Comparison of ENCODE assay signal across 33 mouse cellular contexts in the genomic region with DNA sequence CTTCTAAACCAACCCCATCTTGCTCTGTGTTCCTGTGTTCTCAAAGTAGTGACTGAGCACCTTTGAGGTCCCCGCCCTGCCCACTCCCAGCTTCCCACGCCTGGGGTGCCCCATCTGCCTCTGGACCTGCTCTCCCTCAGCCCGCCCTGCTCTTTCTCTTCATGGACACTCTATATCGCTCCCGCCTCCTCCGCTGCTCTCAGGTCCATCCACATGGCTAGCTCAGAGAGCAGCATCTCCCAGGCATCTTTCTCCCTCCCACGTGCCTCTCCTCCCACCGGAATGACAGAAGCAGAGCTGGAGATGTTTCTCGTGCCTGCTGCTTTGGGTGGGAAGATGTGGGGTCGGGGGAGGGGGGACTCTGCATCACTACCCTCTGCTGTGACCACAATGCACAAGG. TPM values are rescaled to one million over a fixed set of nuclear protein-coding genes. Genes with fewer than 3 reads are reported as not detected.
DNase-seq lines count a peak whose midpoint lies in the region; ATAC-seq lines count a peak whose summit lies in the region.
"Had no signal": no experiment of that assay in that cellular context is flagged by ENCODE, and none has a peak within 500 bp of the region (broad histone marks: within the 10 kb centered on the region; RNA-seq: fewer than 3 reads in every experiment).

No protein-coding gene starts in this region.

- H3K4me2 ChIP-seq in heart, embryonic 11.5 days: no peak overlapping the region
- H3K4me2 ChIP-seq: embryonic facial prominence, embryonic 15.5 days; forebrain, embryonic 12.5 days; heart, embryonic 13.5 days; kidney, embryonic 15.5 days; limb, embryonic 12.5 days; liver, embryonic 15.5 days; lung, embryonic 14.5 days; midbrain, embryonic 12.5 days; neural tube, embryonic 13.5 days had no signal

- no peaks in the 10 kb centered on the region for H3K4me1 ChIP-seq in megakaryocyte, embryonic 14.5 days
- no peaks in the 10 kb centered on the region for H3K4me1 ChIP-seq in heart, embryonic 11.5 days (ENCODE audit: control insufficient read depth, insufficient read depth, low read length)
- H3K4me1 ChIP-seq: embryonic facial prominence, embryonic 15.5 days; heart, embryonic 13.5 days; liver, embryonic 15.5 days had no signal

- no peak overlapping the region for H3K27ac ChIP-seq in heart, embryonic 11.5 days (ENCODE audit: low read depth, low read length)
- H3K27ac ChIP-seq: embryonic facial prominence, embryonic 10.5 days; embryonic facial prominence, embryonic 15.5 days; forebrain, embryonic 12.5 days; gastrocnemius, adult 2 months; heart, adult 2 months; heart, embryonic 13.5 days; kidney, embryonic 15.5 days; limb, embryonic 12.5 days; liver, embryonic 15.5 days; midbrain, embryonic 12.5 days; neural tube, embryonic 13.5 days had no signal

- peaks cover 96% of the 10 kb centered on the region for H3K9me3 ChIP-seq in megakaryocyte, embryonic 14.5 days
- no peaks in the 10 kb centered on the region for H3K9me3 ChIP-seq in heart, embryonic 11.5 days (replicated peaks; ENCODE audit: control insufficient read depth, low read length)
- H3K9me3 ChIP-seq: embryonic facial prominence, embryonic 15.5 days; forebrain, embryonic 12.5 days; kidney, embryonic 15.5 days; midbrain, embryonic 12.5 days; neural tube, embryonic 13.5 days had no signal

- H3K9ac ChIP-seq in heart, embryonic 11.5 days (ENCODE audit: low read depth, low read length): no peak overlapping the region
- H3K9ac ChIP-seq: embryonic facial prominence, embryonic 15.5 days; forebrain, embryonic 12.5 days; heart, embryonic 13.5 days; kidney, embryonic 15.5 days; limb, embryonic 12.5 days; liver, embryonic 15.5 days; lung, embryonic 14.5 days; midbrain, embryonic 12.5 days; neural tube, embryonic 13.5 days had no signal

- ATAC-seq in megakaryocyte, adult 5-6 weeks (ENCODE audit: poor library complexity, severe bottlenecking): no peak
- ATAC-seq in frontal cortex, adult (ENCODE audit: low TSS enrichment): peak; percentile 66
- no peak for ATAC-seq in heart, embryonic 11.5 days (replicated peaks; ENCODE audit: insufficient number of reproducible peaks, low FRiP score, low TSS enrichment)
- ATAC-seq: hindbrain, embryonic 16.5 days had no signal

- peak; percentile 58 to 71 for DNase-seq in frontal cortex, postnatal 36 days (ENCODE audit: low spot score in 2 of 2)
- DNase-seq in right cerebral cortex, postnatal 36 days (ENCODE audit: low spot score in 2 of 2): peak; percentile 62 to 74
- no peak for DNase-seq in adrenal gland, postnatal 4 days (ENCODE audit: low spot score in 2 of 2)
- DNase-seq: adrenal gland, postnatal 36 days; B cell, adult 2 months; cerebellum, adult 8-10 months; cerebellum, postnatal 25 days; gastrocnemius, adult 2 months; gastrocnemius, postnatal 36 days; heart, adult 2 months; heart, postnatal 10 days; kidney, adult 18-20 months; kidney, postnatal 4 days; lung, embryonic 14.5 days; lung, postnatal 14 days; thymus, postnatal 14 days had no signal

- peak overlapping the region; percentile 42 for H3K4me3 ChIP-seq in megakaryocyte, embryonic 14.5 days (replicated peaks)
- H3K4me3 ChIP-seq in heart, embryonic 11.5 days (ENCODE audit: low read depth, low read length): no peak overlapping the region
- H3K4me3 ChIP-seq: embryonic facial prominence, embryonic 10.5 days; embryonic facial prominence, embryonic 15.5 days; forebrain, embryonic 12.5 days; gastrocnemius, adult 2 months; heart, adult 2 months; heart, embryonic 13.5 days; kidney, embryonic 15.5 days; limb, embryonic 12.5 days; liver, embryonic 15.5 days; midbrain, embryonic 12.5 days; neural tube, embryonic 13.5 days had no signal

- H3K36me3 ChIP-seq in megakaryocyte, embryonic 14.5 days (replicated peaks; ENCODE audit: low read length): no peaks in the 10 kb centered on the region
- H3K36me3 ChIP-seq in heart, embryonic 11.5 days (ENCODE audit: control insufficient read depth, insufficient read depth, low read length): no peaks in the 10 kb centered on the region
- H3K36me3 ChIP-seq: embryonic facial prominence, embryonic 10.5 days; embryonic facial prominence, embryonic 15.5 days; heart, embryonic 13.5 days; kidney, embryonic 15.5 days; limb, embryonic 12.5 days; liver, embryonic 15.5 days; midbrain, embryonic 12.5 days had no signal

- H3K27me3 ChIP-seq in megakaryocyte, embryonic 14.5 days (replicated peaks): no peaks in the 10 kb centered on the region
- peaks cover 5% of the 10 kb centered on the region; the same call in 1 of the 2 replicates for H3K27me3 ChIP-seq in heart, embryonic 11.5 days (ENCODE audit: control insufficient read depth, insufficient read depth, low read length)
- H3K27me3 ChIP-seq: embryonic facial prominence, embryonic 15.5 days; liver, embryonic 15.5 days; neural tube, embryonic 13.5 days had no signal

- 68% methylated on average over 10 of the region's 10 CpGs for WGBS in heart, embryonic 11.5 days (ENCODE audit: insufficient replicate concordance)

RNA-seq across cellular contexts. Expression of a gene that starts 58.3 kb away (rescaled TPM):
- polyA plus RNA-seq in megakaryocyte, embryonic 14.5 days (2012; ENCODE audit: insufficient read depth, low replicate concordance): 0.34 TPM in 1 of 2 replicates, not detected in the other
- total RNA-seq in megakaryocyte, adult 5-6 weeks (2015): not detected in 2 replicates
- not detected in 2 replicates for total RNA-seq in megakaryocyte, adult 5-6 weeks (2017)
- polyA plus RNA-seq in heart, embryonic 11.5 days (2014; fragmentation: Nextera tagmentation; extraction: Ambion mirVana): 0.17 and 0.27 TPM in 2 replicates
- 10 to 100 TPM; 20.9 to 23.7 TPM for total RNA-seq in adrenal gland, postnatal 4 days (2021)
- total RNA-seq: hematopoietic stem cell, adult 5-6 weeks; liver, adult 2 months had no signal
- polyA plus RNA-seq: heart, adult 2 months; lung, embryonic 14.5 days; testis, adult 2 months had no signal

Comparison
In these comparisons a context has a peak if more than half of its experiments do, and no peak if none do; other contexts are left out.
1. DNase-seq: peak in frontal cortex, postnatal 36 days (2 of 2) and right cerebral cortex, postnatal 36 days (2 of 2); none in adrenal gland, postnatal 4 days (0 of 2).
2. RNA of a gene that starts 58.3 kb away (total RNA-seq): 20.9 to 23.7 TPM in adrenal gland, postnatal 4 days; not detected in megakaryocyte, adult 5-6 weeks; every median in the first group is over 10 times any median in the second.